Mouse (Mus musculus) splenic B cell, adult 2 months (primary cell): ENCODE results near the gene Ccdc180.

Source experiments
- DNase-seq: peaks from one replicate; pipeline ENCODE4 v3.0.0-alpha.2; 2011; ENCODE audit warnings: low read depth, low spot score
- H3K27me3 ChIP-seq: 2 replicates; pipeline ENCODE4 v1.6.1; 2012; ENCODE audit warnings: mild to moderate bottlenecking, low read length, moderate library complexity, mixed read lengths; ENCODE audit not compliant: control insufficient read depth, poor library complexity, insufficient read depth, severe bottlenecking
- H3K36me3 ChIP-seq: 2 replicates; pipeline ENCODE4 v1.6.1; 2012; ENCODE audit warnings: mild to moderate bottlenecking, low read length, moderate library complexity, mixed read lengths; ENCODE audit not compliant: control insufficient read depth, poor library complexity, insufficient read depth, severe bottlenecking

The Ccdc180 gene

GRCm38 (mm10) chr4:45882521-45882920 is 7.6 kb upstream of the Ccdc180 start:
- H3K36me3 ChIP-seq, result no peaks in the 10 kb centered on the region
- peak; percentile 48 for DNase-seq
- no peaks in the 10 kb centered on the region for H3K27me3 ChIP-seq

DNA sequence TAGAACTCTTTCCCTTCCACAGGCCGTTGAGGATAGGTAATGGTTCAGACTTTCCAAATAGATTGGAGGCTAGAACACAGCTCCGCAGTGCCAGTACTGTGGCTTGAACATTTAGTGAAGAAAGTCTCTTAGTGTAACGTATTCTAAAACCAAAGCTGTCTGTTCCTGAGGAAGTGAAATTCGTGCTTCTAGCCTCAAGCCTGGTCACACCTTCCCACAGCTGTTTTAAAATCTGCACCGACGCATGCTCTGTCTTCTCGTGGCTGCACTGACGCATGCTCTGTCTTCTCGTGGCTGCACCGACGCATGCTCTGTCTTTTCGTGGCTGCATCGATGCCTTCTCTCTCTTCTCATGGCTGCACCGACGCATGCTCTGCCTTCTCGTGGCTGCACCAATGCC is 6.9 kb upstream of the Ccdc180 start:
- H3K36me3 ChIP-seq, result no peaks in the 10 kb centered on the region
- H3K27me3 ChIP-seq, result no peaks in the 10 kb centered on the region

DNA sequence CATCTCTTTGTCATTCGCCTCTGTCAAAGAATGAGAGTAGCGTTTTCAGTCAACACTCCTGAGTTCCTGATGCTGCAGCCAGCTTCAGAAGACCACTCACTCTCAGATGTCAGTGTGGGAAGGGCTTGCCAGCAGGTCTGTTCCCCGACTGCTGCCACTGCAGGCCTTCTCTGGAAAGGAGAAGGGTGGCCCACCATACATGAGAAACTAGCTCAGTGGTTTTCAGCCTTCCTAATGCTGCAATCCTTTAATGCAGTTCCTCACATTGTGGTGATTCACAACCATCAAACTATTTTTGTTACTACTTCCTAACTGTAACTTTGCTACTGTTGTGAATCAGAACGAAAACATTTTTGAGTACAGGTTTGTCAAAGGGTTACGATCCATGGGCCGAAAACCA is 616 bp upstream of the Ccdc180 start:
- no peaks in the 10 kb centered on the region for H3K27me3 ChIP-seq

More for the DNA sequence above, 6.9 kb upstream of the Ccdc180 start:
- peak; percentile 84 for DNase-seq

DNA sequence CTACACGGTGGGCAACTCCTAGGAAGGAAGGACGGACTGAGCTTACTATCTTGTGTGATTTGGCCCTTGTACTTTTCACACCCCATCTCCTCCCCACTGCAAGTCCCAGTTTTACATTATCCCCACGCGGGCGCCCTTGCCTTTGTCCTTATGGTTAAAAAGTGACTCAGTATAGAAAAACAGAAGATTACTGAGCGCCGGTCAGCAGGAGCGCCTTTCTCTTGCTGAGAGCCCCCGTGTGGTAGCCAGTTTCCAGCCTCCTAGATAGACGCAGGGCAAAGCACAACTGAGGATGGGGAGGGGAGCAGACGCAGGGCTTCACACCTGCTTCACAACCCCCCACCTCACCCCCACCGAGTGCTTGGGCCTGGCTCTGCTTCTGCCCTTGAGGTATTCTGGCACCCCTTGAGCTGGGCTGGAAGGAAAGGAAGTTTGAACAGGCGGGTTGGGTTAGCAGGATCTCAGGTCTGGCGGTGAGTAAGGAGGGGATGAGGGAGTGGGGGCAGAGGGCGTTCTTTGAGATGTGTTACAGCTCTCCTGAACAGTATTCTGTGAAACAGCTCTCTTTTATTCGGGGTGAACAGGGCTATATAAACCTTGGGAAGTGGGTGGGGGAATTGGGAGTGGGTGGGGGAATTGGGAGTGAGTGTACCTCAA is 6.5 kb downstream of the Ccdc180 start:
- no peak for DNase-seq
- H3K27me3 ChIP-seq, result no peaks in the 10 kb centered on the region
- H3K36me3 ChIP-seq, result no peaks in the 10 kb centered on the region

More for the DNA sequence above, 616 bp upstream of the Ccdc180 start:
- no peak for DNase-seq
- H3K36me3 ChIP-seq, result no peaks in the 10 kb centered on the region

- Histone ChIP-seq H3K36me3 (no peaks in the 10 kb centered on the region), H3K27me3 (no peaks in the 10 kb centered on the region)
- no peak for DNase-seq
Observed at GRCm38 (mm10) chr4:45898413-45898812, 8.3 kb downstream of the Ccdc180 start.

DNA sequence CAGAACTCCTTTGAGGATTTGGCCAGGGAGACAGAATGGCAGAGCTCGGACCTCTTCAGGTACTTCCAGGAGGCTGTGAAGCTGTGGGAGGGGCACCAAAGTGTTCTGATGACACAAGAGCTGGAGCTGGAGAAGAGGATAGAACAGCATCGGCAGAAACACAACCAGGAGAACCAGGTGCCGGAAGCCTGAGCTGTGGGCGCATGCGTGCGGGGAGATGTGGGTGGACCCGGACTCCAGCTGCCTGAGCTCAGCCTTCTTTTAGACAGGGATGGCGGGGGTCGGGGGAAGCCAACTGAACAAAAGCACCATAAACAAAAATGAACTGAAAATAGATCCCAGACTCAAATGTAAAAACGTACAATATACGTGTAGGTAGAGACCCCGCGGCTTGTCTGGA is 19.2 kb downstream of the Ccdc180 start:
- no peaks in the 10 kb centered on the region for H3K36me3 ChIP-seq
- DNase-seq, result no peak
- no peaks in the 10 kb centered on the region for H3K27me3 ChIP-seq

GRCm38 (mm10) chr4:45909924-45910323 is 19.8 kb downstream of the Ccdc180 start:
- Histone ChIP-seq H3K36me3 (no peaks in the 10 kb centered on the region), H3K27me3 (no peaks in the 10 kb centered on the region)
- DNase-seq, result peak; percentile 8

- H3K36me3 ChIP-seq, result no peaks in the 10 kb centered on the region
- no peaks in the 10 kb centered on the region for H3K27me3 ChIP-seq
- no peak for DNase-seq
Observed at GRCm38 (mm10) chr4:45911256-45911655, 21.2 kb downstream of the Ccdc180 start.

- DNase-seq, result no peak
Observed at GRCm38 (mm10) chr4:45911876-45912275, 21.8 kb downstream of the Ccdc180 start.

GRCm38 (mm10) chr4:45917091-45917490 is 27.0 kb downstream of the Ccdc180 start:
- no peaks in the 10 kb centered on the region for H3K27me3 ChIP-seq
- no peaks in the 10 kb centered on the region for H3K36me3 ChIP-seq
- DNase-seq, result no peak

More at GRCm38 (mm10) chr4:45911876-45912275, 21.8 kb downstream of the Ccdc180 start:
- Histone ChIP-seq H3K36me3 (no peaks in the 10 kb centered on the region), H3K27me3 (no peaks in the 10 kb centered on the region)

- no peaks in the 10 kb centered on the region for H3K27me3 ChIP-seq
- no peak for DNase-seq
- H3K36me3 ChIP-seq, result no peaks in the 10 kb centered on the region
Observed at GRCm38 (mm10) chr4:45921663-45922435, 31.7 kb downstream of the Ccdc180 start.

DNA sequence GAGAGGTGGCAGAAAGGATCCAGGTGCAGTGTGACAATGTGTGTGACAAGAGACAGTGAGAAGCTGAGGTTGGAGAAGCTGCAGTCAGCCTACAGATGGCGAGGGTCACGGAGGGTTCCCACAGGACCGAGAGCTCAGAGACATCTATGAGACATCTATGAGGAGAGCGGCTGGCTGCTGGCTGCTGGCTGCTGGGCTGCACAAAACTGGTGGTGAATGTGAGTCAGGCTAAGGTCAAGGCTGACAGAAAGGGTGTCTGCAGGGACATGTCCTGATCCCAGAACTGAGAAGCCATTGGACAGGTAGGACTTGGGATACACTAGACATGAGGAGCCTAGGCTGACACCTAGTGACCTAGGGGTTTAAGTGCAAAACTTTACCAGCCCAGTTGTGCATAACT is 33.9 kb downstream of the Ccdc180 start:
- H3K36me3 ChIP-seq, result no peaks in the 10 kb centered on the region
- DNase-seq, result no peak
- no peaks in the 10 kb centered on the region for H3K27me3 ChIP-seq

DNA sequence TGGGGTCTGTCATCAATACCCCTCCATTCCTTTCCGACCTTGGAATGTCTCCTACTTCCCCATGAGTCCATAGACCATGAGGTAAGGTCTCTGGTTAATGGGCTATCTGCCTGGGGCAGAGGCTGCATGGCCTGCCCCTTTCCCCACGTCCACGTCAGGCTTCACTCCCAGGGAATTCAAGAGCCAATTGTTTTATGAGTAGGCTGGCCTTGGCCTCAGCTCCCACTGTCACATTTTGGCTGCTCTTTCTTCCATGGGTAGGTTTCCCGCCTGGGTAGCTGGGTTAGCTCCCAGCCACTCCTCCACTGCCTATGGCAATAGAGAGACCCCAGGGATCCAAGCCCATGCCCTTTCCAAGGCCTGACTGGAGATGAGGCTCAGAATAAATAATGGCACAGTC is 38.5 kb downstream of the Ccdc180 start:
- no peak for DNase-seq
- no peaks in the 10 kb centered on the region for H3K27me3 ChIP-seq
- H3K36me3 ChIP-seq, result no peaks in the 10 kb centered on the region

- no peaks in the 10 kb centered on the region for H3K27me3 ChIP-seq
- no peaks in the 10 kb centered on the region for H3K36me3 ChIP-seq
- peak; percentile 54 for DNase-seq
Observed at GRCm38 (mm10) chr4:45941628-45942044, 51.5 kb downstream of the Ccdc180 start.

DNA sequence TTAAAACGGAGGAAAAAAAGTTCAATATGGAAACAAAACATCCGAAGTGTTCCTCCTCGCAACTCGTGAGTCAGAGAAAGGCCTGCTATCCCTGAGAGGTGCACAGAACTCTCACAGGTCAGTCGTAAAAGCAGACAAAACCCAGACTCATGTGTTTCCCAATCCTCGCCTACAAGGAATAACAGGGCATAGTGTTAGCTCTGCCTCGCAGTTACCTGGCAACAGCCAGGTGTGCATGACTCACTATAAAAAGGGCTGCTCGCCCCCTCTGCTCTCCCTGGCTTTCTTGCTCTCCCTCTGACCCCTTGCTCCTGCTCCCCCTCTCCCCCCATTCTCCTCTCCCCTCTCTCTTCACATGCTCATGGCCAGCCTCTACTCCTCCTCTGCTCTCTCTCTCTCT is 57.6 kb downstream of the Ccdc180 start:
- H3K27me3 ChIP-seq, result no peaks in the 10 kb centered on the region
- DNase-seq, result no peak

More for the DNA sequence above, 57.6 kb downstream of the Ccdc180 start:
- H3K36me3 ChIP-seq, result no peaks in the 10 kb centered on the region
